Mouse (Mus musculus): ENCODE data around the gene Hist2h2bb. TPM values are rescaled to one million over a fixed set of nuclear protein-coding genes. Genes with fewer than 3 reads are reported as not detected.
"Not testable (repeated sequence)": the region's sequence is repeated elsewhere in the genome, so short reads cannot be mapped to it uniquely, and the experiment has no call there.

The Hist2h2bb gene
- 47.9 and 71.3 TPM in 2 replicates for polyA plus RNA-seq (2015; fragmentation: Nextera tagmentation; extraction: Ambion mirVana)

- peak; percentile 98 for DNase-seq (ENCODE audit: low spot score)
Observed at GRCm38 (mm10) chr3:96269511-96270474, at the start of gene Hist2h2bb. Hist2h2bb (plus strand) TSS chr3:96269752.

- DNase-seq (ENCODE audit: low spot score) = peak; percentile 63
Observed at GRCm38 (mm10) chr3:96220131-96220764, 49.3 kb upstream of the Hist2h2bb start.

GRCm38 (mm10) chr3:96220765-96221639 is 48.5 kb upstream of the Hist2h2bb start, which contains the start of the genes Hist2h2ac and Hist2h2be:
Hist2h2ac (minus strand) TSS chr3:96220880.
Hist2h2be (plus strand) TSS chr3:96221119.
- DNase-seq (ENCODE audit: low spot score) = peak; percentile 97

- no peak for DNase-seq (ENCODE audit: low spot score)
Observed at GRCm38 (mm10) chr3:96221640-96222038, 47.9 kb upstream of the Hist2h2bb start.

- DNase-seq (ENCODE audit: low spot score) = no peak
Observed at GRCm38 (mm10) chr3:96222774-96223173, 46.8 kb upstream of the Hist2h2bb start.

- no peak for DNase-seq (ENCODE audit: low spot score)
Observed at GRCm38 (mm10) chr3:96225421-96225820, 44.1 kb upstream of the Hist2h2bb start.

- no peak for DNase-seq (ENCODE audit: low spot score)
Observed at GRCm38 (mm10) chr3:96226695-96227648, 42.6 kb upstream of the Hist2h2bb start.

GRCm38 (mm10) chr3:96228828-96229227 is 40.7 kb upstream of the Hist2h2bb start:
- no peak for DNase-seq (ENCODE audit: low spot score)

GRCm38 (mm10) chr3:96230404-96230803 is 39.1 kb upstream of the Hist2h2bb start:
- DNase-seq (ENCODE audit: low spot score) = no peak

GRCm38 (mm10) chr3:96230910-96231757 is 38.4 kb upstream of the Hist2h2bb start:
- no peak for DNase-seq (ENCODE audit: low spot score)

GRCm38 (mm10) chr3:96231758-96232120 is 37.8 kb upstream of the Hist2h2bb start:
- DNase-seq (ENCODE audit: low spot score) = no peak

GRCm38 (mm10) chr3:96234914-96235313 is 34.6 kb upstream of the Hist2h2bb start:
- peak; percentile 33 for DNase-seq (ENCODE audit: low spot score)

GRCm38 (mm10) chr3:96235836-96236235 is 33.7 kb upstream of the Hist2h2bb start:
- no peak for DNase-seq (ENCODE audit: low spot score)

- no peak for DNase-seq (ENCODE audit: low spot score)
Observed at GRCm38 (mm10) chr3:96236834-96237334, 32.7 kb upstream of the Hist2h2bb start.

- DNase-seq (ENCODE audit: low spot score) = peak; percentile 31
Observed at GRCm38 (mm10) chr3:96237335-96237903, 32.1 kb upstream of the Hist2h2bb start.

- DNase-seq (ENCODE audit: low spot score) = peak; percentile 51
Observed at GRCm38 (mm10) chr3:96237904-96238511, 31.5 kb upstream of the Hist2h2bb start.

- DNase-seq (ENCODE audit: low spot score) = not testable (repeated sequence)
Observed at GRCm38 (mm10) chr3:96238954-96239793, 30.4 kb upstream of the Hist2h2bb start, which contains the start of gene Hist2h3c2. Hist2h3c2 (minus strand) TSS chr3:96239127.

Data from thymus, postnatal 0 days (tissue).